Mouse (Mus musculus) lung, postnatal 0 days (tissue): ENCODE results near the gene Tulp3. TPM values are rescaled to one million over a fixed set of nuclear protein-coding genes. Genes with fewer than 3 reads are reported as not detected.

Experiments used
- ATAC-seq: fragments of 200-750 bp; cut with Nextera tagmentation; 2 replicates; pipeline ENCODE4 v1.8.0; 2017; ENCODE audit warnings: moderate library complexity
- DNase-seq: peaks from one replicate; pipeline ENCODE4 v3.0.0-alpha.2; 2016; ENCODE audit warnings: low spot score
- H3K27ac ChIP-seq: fragments of 300-500 bp; sonication (generic); 2 replicates; pipeline ENCODE4 v1.5.1; 2014; ENCODE audit warnings: antibody characterized with exemption, mild to moderate bottlenecking, low read length, mixed read lengths
- H3K27me3 ChIP-seq: fragments of 300-500 bp; sonication (generic); replicated peaks from 2 replicates; pipeline ENCODE4 v1.6.1; 2014; ENCODE audit warnings: low read length, mixed read lengths; ENCODE audit not compliant: insufficient read depth
- H3K36me3 ChIP-seq: fragments of 300-500 bp; sonication (generic); 2 replicates; pipeline ENCODE4 v1.6.1; 2014; ENCODE audit warnings: low read length, mixed read lengths; ENCODE audit not compliant: insufficient read depth
- H3K4me1 ChIP-seq: fragments of 300-500 bp; sonication (generic); 2 replicates; pipeline ENCODE4 v1.6.1; 2014; ENCODE audit warnings: antibody characterized with exemption, low read depth, low read length, mixed read lengths; ENCODE audit not compliant: insufficient read depth
- H3K4me2 ChIP-seq: fragments of 300-500 bp; sonication (generic); replicated peaks from 2 replicates; pipeline ENCODE4 v1.6.1; 2014; ENCODE audit warnings: low read depth, mild to moderate bottlenecking, low read length, moderate library complexity, mixed read lengths
- H3K4me3 ChIP-seq: fragments of 300-500 bp; sonication (generic); 2 replicates; pipeline ENCODE4 v1.5.1; 2014; ENCODE audit warnings: low read depth, low read length
- H3K9ac ChIP-seq: fragments of 300-500 bp; sonication (generic); replicated peaks from 2 replicates; pipeline ENCODE4 v1.6.1; 2014; ENCODE audit warnings: low read depth, mild to moderate bottlenecking
- H3K9me3 ChIP-seq: fragments of 300-500 bp; sonication (generic); 2 replicates; pipeline ENCODE4 v1.6.1; 2016; ENCODE audit warnings: low read length, mixed read lengths
- CTCF ChIP-seq: IDR thresholded peaks from 2 replicates; pipeline ENCODE4 v1.5.1; 2016; ENCODE audit warnings: antibody characterized with exemption, mild to moderate bottlenecking
- EP300 ChIP-seq: IDR thresholded peaks from 2 replicates; pipeline ENCODE4 v1.6.1; 2016; ENCODE audit warnings: antibody characterized with exemption, mild to moderate bottlenecking, control low read depth
- whole genome bisulfite sequencing: fragments of 180-500 bp; shearing (Covaris S2); extraction: QIAGEN DNeasy Blood & Tissue Kit; methylation state at CpG from one replicate; pipeline ENCODE4 v1.1.7; 2014; 5-methylcytosine and 5-hydroxymethylcytosine counted together
- polyA plus RNA-seq: library from polyadenylated mRNA; unstranded; fragments of >200 nt; fragmentation: Nextera tagmentation; extraction: Ambion mirVana; gene quantifications from 2 replicates; pipeline ENCODE4 v1.2.1, GENCODE M21; 2015

The Tulp3 gene
- polyA plus RNA-seq, 1 experiment from 2014 or later: 9.5 TPM

DNA sequence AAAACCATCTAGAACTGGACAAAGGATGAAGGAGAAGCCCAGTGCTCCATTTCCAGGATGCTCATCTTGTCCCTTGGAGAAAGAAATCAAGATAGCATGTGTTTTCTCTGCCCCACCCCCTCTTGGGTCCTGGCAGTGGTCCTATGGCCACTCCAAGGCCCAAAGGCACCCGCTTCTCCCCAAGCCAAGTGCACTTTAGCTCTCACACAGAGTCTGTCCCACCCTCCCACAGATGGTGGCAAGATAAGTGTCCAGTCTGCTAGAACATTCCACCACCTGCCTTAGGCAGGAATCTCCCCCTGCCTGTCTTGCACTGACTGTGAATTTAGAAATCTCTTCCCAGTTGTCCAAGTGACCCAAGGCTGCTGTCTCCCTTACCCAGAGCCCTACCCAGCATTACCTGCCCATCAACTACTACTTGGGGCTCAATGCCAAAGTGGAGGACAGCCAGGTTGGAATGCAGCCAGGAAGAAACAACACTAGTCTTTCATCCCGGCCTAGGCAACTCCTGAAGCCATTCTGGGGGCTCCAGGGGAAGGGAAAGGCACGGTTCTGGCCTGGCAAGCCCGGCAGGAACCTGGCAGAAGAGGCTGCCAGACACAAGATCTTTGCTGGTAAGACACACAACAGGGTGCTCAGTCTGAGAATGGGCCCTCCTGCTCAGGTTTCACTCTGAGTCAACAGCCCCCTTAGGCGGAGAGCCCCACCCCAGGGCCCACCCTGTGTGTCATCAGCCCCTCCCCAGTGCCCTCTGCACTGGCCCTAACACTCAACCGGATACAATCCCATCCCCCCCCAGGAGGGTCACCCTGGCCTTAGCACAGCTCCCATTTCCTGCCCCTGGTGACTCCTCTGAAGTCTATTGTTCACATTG lies 59.5 kb downstream of the Tulp3 start:
- Histone ChIP-seq H3K9me3 (no peaks in the 10 kb centered on the region), H3K4me2 (peak overlapping the region; percentile 25; the same call in 1 of the 2 replicates), H3K9ac (no peak overlapping the region), H3K4me3 (no peak overlapping the region), H3K27ac (peak overlapping the region; percentile 94), H3K27me3 (no peaks in the 10 kb centered on the region), H3K36me3 (no peaks in the 10 kb centered on the region), H3K4me1 (peaks cover 32% of the 10 kb centered on the region)
- WGBS: 18% methylated on average over 6 of the region's 6 CpGs
- DNase-seq (peak; percentile 84), ATAC-seq (peak; percentile 71)
- TF ChIP-seq CTCF: peak; percentile 25; the same call in 1 of the 2 replicates
- peak; percentile 77 for TF ChIP-seq EP300

DNA sequence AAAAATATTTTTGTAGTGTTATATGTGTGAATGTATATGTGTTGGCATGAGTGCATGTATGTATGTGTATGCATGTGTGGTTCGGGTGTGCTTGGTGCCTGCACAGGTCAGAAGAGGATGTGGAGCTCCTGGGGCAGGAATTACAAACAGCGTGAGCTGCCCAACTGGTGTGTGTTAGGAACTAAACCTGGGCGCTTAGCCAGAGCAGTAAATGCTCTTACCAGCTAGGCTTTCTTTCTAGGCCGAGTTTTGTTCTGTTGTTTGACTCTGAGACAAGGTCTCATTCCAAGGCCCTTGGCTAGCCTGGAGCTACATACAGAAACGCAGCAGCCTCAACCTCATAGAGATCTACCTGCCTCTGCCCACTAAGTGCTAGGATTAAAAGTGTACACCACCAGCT lies 64.4 kb downstream of the Tulp3 start:
- Histone ChIP-seq H3K9ac (no peak overlapping the region), H3K4me1 (peaks cover 18% of the 10 kb centered on the region), H3K36me3 (no peaks in the 10 kb centered on the region), H3K9me3 (no peaks in the 10 kb centered on the region), H3K4me2 (no peak overlapping the region), H3K27me3 (no peaks in the 10 kb centered on the region), H3K27ac (0 out of 2 replicates have a peak overlapping the region, but pooled peaks have one; percentile 20), H3K4me3 (no peak overlapping the region)
- WGBS: 55% methylated on average over 5 of the region's 5 CpGs
- TF ChIP-seq EP300: no peak
- TF ChIP-seq CTCF: no peak
- ATAC-seq (no peak), DNase-seq (no peak)

DNA sequence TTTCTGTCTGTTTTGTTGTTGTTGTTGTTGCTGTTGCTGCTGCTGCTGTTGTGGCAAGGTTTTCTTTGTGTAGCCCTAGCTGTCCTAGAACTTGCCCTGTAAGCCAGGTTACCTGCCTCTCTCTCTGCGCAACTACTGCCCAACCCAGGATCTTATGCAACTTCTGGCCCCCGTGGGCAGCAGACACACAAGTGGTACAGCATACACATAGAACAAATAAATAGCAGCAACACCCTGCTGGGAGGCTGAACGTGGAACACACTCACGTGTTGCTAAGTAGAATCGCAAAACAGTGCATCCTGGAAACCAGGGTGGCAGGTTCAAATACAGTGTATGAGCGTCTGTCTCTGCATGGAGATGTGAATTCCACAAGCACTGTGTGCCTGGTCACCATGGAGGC lies 67.0 kb downstream of the Tulp3 start:
- Histone ChIP-seq H3K27ac (0 out of 2 replicates have a peak overlapping the region, but pooled peaks have one; percentile 1), H3K4me2 (no peak overlapping the region), H3K9ac (no peak overlapping the region), H3K9me3 (no peaks in the 10 kb centered on the region), H3K4me3 (no peak overlapping the region), H3K27me3 (no peaks in the 10 kb centered on the region), H3K36me3 (no peaks in the 10 kb centered on the region), H3K4me1 (peaks cover 7% of the 10 kb centered on the region; the same call in 1 of the 2 replicates)
- 61% methylated on average over 6 of the region's 6 CpGs for WGBS
- DNase-seq: peak; percentile 59
- TF ChIP-seq EP300 (no peak), CTCF (no peak)
- peak; percentile 63 for ATAC-seq

DNA sequence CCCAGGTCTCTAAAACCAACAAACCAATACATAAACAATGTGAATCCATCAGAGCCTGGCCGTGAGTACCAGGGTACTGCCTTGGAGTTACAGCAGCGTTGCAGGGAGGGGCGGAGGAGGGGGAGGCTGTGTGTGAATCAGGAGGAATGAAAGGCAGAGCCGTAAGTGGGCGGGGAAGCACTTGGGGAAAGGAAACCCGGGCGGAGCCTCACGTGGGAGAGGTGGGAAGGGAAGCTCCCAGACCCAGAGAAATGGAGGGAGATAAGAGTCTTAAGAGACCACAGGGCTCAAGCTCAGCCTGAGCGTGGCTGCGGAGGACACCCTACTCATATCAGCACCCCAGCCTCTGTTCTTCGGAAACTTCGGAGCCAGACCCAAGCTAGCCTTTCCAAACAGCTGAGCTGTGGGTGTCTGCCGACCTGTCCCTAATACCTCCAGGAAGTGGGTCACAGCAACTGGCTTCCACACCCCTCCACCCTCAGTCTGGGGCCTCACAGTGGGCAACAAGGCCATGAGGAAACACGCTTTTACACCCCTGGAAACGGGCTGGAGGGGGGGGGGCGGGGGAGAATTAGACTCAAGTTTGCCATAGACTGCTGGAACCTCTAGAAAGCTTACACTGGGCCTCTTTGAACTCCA lies 69.7 kb downstream of the Tulp3 start:
- Histone ChIP-seq H3K4me1 (peaks cover 7% of the 10 kb centered on the region; the same call in 1 of the 2 replicates), H3K27me3 (no peaks in the 10 kb centered on the region), H3K9me3 (no peaks in the 10 kb centered on the region), H3K9ac (no peak overlapping the region), H3K4me2 (peak overlapping the region; percentile 51), H3K36me3 (no peaks in the 10 kb centered on the region), H3K27ac (peak overlapping the region; percentile 55), H3K4me3 (no peak overlapping the region)
- DNase-seq (peak; percentile 93), ATAC-seq (peak; percentile 87)
- 6% methylated on average over 16 of the region's 16 CpGs for WGBS
- TF ChIP-seq CTCF (no peak), EP300 (no peak)

DNA sequence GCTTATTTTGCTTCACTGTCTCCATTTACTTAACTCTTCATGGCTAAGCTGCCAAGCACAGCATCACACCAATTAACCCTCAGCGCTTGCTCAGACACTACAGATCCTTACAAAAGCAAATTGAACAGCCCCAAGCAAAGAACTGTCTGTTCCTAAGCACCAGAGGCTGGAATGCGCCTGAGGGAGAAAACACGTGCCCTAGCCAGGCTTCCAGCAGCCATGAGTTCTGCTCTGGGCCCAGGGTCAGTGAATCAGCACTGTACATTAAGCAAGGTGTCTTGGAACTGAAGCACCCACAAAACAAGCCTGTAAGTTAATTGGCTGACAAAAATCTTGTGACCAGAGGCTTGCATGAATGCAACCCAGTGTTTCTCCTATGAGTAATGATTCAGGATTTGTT lies 73.5 kb downstream of the Tulp3 start:
- WGBS: 54% methylated on average over 3 of the region's 3 CpGs

DNA sequence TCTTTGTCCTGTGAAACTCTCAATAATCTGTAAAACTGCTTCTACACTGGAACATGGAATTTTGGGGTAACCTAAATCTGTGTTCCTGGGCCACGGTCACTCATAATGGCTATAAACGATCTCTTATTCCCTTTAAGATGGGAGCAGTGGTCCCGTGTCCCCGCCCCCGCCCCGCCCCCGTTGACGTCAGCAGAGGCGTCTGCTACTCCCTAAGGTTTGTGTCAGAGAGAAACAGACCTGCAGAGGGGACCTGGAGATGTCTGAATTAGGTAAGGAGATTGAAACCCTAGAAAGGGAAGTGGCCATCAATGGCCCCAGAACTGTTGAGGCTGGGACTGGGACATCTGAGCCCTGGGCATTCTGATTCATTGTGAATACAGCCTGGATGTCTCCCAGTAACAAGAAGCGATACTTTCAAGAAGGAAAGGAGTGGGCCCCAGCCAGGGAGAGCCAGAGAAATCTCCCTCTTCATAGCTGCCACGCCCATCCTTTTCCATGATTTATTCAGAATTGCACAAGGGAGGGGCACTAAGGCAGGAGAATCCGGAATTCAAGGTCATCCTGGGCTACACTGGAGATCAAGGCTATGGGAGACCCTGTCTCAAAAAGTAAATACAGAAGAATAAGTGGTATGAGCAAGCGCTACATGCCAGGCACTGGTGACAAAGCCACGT lies 75.0 kb downstream of the Tulp3 start:
- ATAC-seq: peak; percentile 27; the same call in 1 of the 2 replicates
- 38% methylated on average over 14 of the region's 14 CpGs for WGBS

More for the DNA sequence above, 73.5 kb downstream of the Tulp3 start:
- no peaks in the 10 kb centered on the region for H3K36me3 ChIP-seq
- H3K27ac ChIP-seq: no peak overlapping the region
- ATAC-seq (no peak), DNase-seq (no peak)
- H3K9me3 ChIP-seq: no peaks in the 10 kb centered on the region
- H3K4me1 ChIP-seq: peaks cover 15% of the 10 kb centered on the region; the same call in 1 of the 2 replicates
- no peak for TF ChIP-seq EP300
- no peak for TF ChIP-seq CTCF
- H3K4me2 ChIP-seq: no peak overlapping the region
- H3K9ac ChIP-seq: no peak overlapping the region
- no peak overlapping the region for H3K4me3 ChIP-seq
- H3K27me3 ChIP-seq: no peaks in the 10 kb centered on the region

More for the DNA sequence above, 75.0 kb downstream of the Tulp3 start:
- TF ChIP-seq CTCF: no peak
- peak; percentile 16; the same call in 1 of the 2 replicates for TF ChIP-seq EP300
- no peak overlapping the region for H3K9ac ChIP-seq
- H3K27me3 ChIP-seq: no peaks in the 10 kb centered on the region
- peaks cover 8% of the 10 kb centered on the region; the same call in 1 of the 2 replicates for H3K4me1 ChIP-seq
- no peak overlapping the region for H3K4me3 ChIP-seq
- H3K27ac ChIP-seq: peak overlapping the region; percentile 27; the same call in 1 of the 2 replicates
- H3K36me3 ChIP-seq: no peaks in the 10 kb centered on the region
- no peak overlapping the region for H3K4me2 ChIP-seq
- no peaks in the 10 kb centered on the region for H3K9me3 ChIP-seq
- peak; percentile 41 for DNase-seq
